Mouse (Mus musculus) embryonic facial prominence, embryonic 15.5 days (tissue): ENCODE measurements around the gene Pex16. TPM values are rescaled to one million over a fixed set of nuclear protein-coding genes. Genes with fewer than 3 reads are reported as not detected.

Experiments used
- ATAC-seq: fragments of 200-750 bp; cut with Nextera tagmentation; 2 replicates; pipeline ENCODE4 v1.8.0; 2017; ENCODE audit warnings: low read depth, moderate TSS enrichment; ENCODE audit not compliant: insufficient number of reproducible peaks, low FRiP score, low TSS enrichment
- H3K27ac ChIP-seq: fragments of 300-500 bp; sonication (generic); replicated peaks from 2 replicates; pipeline ENCODE4 v1.5.1; 2015; ENCODE audit warnings: mild to moderate bottlenecking, inconsistent platforms
- H3K27me3 ChIP-seq: fragments of 300-500 bp; sonication (generic); 2 replicates; pipeline ENCODE4 v1.6.1; 2015; ENCODE audit warnings: inconsistent platforms
- H3K36me3 ChIP-seq: fragments of 300-500 bp; sonication (generic); 2 replicates; pipeline ENCODE4 v1.6.1; 2015; ENCODE audit warnings: mild to moderate bottlenecking, inconsistent platforms
- H3K4me1 ChIP-seq: fragments of 300-500 bp; sonication (generic); 2 replicates; pipeline ENCODE4 v1.6.1; 2015; ENCODE audit warnings: inconsistent platforms
- H3K4me2 ChIP-seq: fragments of 300-500 bp; sonication (generic); replicated peaks from 2 replicates; pipeline ENCODE4 v1.6.1; 2015; ENCODE audit warnings: mild to moderate bottlenecking, inconsistent platforms
- H3K4me3 ChIP-seq: fragments of 300-500 bp; sonication (generic); replicated peaks from 2 replicates; pipeline ENCODE4 v1.5.1; 2015; ENCODE audit warnings: mild to moderate bottlenecking, inconsistent platforms
- H3K9ac ChIP-seq: fragments of 300-500 bp; sonication (generic); 2 replicates; pipeline ENCODE4 v1.6.1; 2015; ENCODE audit warnings: inconsistent platforms
- H3K9me3 ChIP-seq: fragments of 300-500 bp; sonication (generic); replicated peaks from 2 replicates; pipeline ENCODE4 v1.6.1; 2016; ENCODE audit warnings: inconsistent platforms
- WGBS: fragments of 180-500 bp; shearing (Covaris S2); methylation state at CpG from one replicate; pipeline ENCODE4 v1.1.7; 2015; 5-methylcytosine and 5-hydroxymethylcytosine counted together
- polyA plus RNA-seq: library from polyadenylated mRNA; unstranded; fragments of >200 nt; fragmentation: Nextera tagmentation; extraction: Ambion mirVana; gene quantifications from 2 replicates; pipeline ENCODE4 v1.2.1, GENCODE M21; 2015

The Pex16 gene
- polyA plus RNA-seq, 1 experiment from 2014 or later: 27.8 TPM

DNA sequence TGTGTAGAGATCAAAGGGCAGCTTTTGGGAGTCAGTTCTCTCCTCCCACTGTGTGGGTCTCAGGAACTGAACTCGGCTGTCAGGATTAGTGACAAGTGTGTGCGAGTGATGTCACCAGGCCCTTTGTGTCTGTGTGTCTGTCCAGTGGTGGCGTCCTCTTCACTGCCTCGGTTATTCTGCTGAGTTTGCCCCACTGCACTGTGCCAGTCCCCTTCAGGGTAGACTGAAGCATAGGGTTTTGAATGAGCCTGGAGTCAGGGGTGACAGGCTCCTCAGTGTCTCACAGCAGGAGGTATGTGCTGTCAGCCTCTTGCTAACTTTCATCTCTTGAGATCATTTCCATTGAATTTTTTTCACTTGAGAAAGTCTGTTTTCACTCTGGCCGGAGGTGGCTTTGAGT, 21.1 kb upstream of the Pex16 start:
- H3K27me3 ChIP-seq: no peaks in the 10 kb centered on the region
- no peak overlapping the region for H3K4me3 ChIP-seq
- no peak for ATAC-seq
- 59% methylated on average over 5 of the region's 5 CpGs for WGBS
- H3K36me3 ChIP-seq: peaks cover 74% of the 10 kb centered on the region
- no peak overlapping the region for H3K9ac ChIP-seq
- H3K27ac ChIP-seq: no peak overlapping the region
- no peaks in the 10 kb centered on the region for H3K4me1 ChIP-seq
- H3K9me3 ChIP-seq: no peaks in the 10 kb centered on the region
- no peak overlapping the region for H3K4me2 ChIP-seq

GRCm38 (mm10) chr2:92354224-92354623, 20.3 kb upstream of the Pex16 start:
- 64% methylated on average over 6 of the region's 6 CpGs for WGBS

DNA sequence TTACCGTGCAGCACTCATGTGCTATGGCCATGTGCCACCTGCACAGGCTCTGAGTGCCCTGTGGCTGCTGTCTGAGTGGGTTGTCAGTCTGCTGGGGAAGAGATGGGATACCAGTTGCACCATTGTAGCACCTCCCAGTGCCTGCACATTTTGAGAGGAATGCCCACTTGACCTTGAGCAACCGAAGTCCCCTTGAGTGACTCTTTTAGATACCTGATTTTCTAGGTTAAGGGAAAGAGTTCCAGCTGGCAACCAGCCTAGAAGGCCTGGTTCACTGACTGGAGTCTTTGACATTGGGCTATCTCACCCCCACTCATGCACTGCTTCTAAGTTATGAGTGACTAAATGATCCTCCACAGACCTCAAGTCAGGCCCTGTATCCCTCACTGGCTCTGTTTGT, 15.2 kb upstream of the Pex16 start:
- Histone ChIP-seq H3K9me3 (no peaks in the 10 kb centered on the region), H3K4me1 (peaks cover 17% of the 10 kb centered on the region; the same call in 1 of the 2 replicates), H3K36me3 (peaks cover 71% of the 10 kb centered on the region), H3K4me3 (no peak overlapping the region), H3K27ac (no peak overlapping the region), H3K27me3 (no peaks in the 10 kb centered on the region), H3K4me2 (no peak overlapping the region), H3K9ac (no peak overlapping the region)
- 84% methylated on average over 2 of the region's 2 CpGs for WGBS
- ATAC-seq: no peak

More at GRCm38 (mm10) chr2:92354224-92354623, 20.3 kb upstream of the Pex16 start:
- Histone ChIP-seq H3K36me3 (peaks cover 75% of the 10 kb centered on the region), H3K9ac (no peak overlapping the region), H3K9me3 (no peaks in the 10 kb centered on the region), H3K4me2 (no peak overlapping the region), H3K4me1 (no peaks in the 10 kb centered on the region), H3K27ac (no peak overlapping the region), H3K27me3 (no peaks in the 10 kb centered on the region), H3K4me3 (no peak overlapping the region)
- ATAC-seq: no peak

GRCm38 (mm10) chr2:92360186-92360823, 14.2 kb upstream of the Pex16 start:
- no peak for ATAC-seq
- 65% methylated on average over 25 of the region's 25 CpGs for WGBS
- Histone ChIP-seq H3K27me3 (no peaks in the 10 kb centered on the region), H3K4me2 (no peak overlapping the region), H3K4me1 (peaks cover 17% of the 10 kb centered on the region; the same call in 1 of the 2 replicates), H3K9ac (no peak overlapping the region), H3K4me3 (no peak overlapping the region), H3K9me3 (no peaks in the 10 kb centered on the region), H3K27ac (no peak overlapping the region), H3K36me3 (peaks cover 77% of the 10 kb centered on the region)

DNA sequence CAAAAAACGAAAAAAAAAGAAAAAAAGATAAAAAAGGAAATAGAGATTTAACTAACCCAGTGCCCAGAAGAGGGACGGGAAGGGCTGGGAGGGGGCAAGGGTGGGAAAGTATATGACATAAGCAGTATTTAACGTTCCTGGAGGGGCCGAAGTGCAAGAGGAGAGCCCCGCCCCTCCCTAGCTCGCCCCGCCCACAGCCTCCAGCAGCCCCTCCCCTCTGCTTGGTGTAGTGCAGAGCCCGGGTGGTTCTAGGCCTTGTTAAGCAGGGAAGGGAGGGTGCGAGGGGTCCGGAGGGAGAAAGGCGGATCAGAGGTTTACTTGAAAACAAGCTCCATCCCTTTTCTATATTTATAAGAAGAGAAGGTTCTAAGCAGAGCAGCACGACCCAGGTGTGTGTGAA, 13.6 kb upstream of the Pex16 start:
- ATAC-seq: no peak
- H3K36me3 ChIP-seq: peaks cover 75% of the 10 kb centered on the region
- 23% methylated on average over 12 of the region's 12 CpGs for WGBS

GRCm38 (mm10) chr2:92361795-92362194, 12.7 kb upstream of the Pex16 start:
- H3K9ac ChIP-seq: no peak overlapping the region
- H3K4me3 ChIP-seq: no peak overlapping the region
- peaks cover 70% of the 10 kb centered on the region for H3K36me3 ChIP-seq
- no peaks in the 10 kb centered on the region for H3K9me3 ChIP-seq
- H3K27me3 ChIP-seq: no peaks in the 10 kb centered on the region
- H3K4me2 ChIP-seq: no peak overlapping the region
- peaks cover 17% of the 10 kb centered on the region; the same call in 1 of the 2 replicates for H3K4me1 ChIP-seq
- 70% methylated on average over 8 of the region's 8 CpGs for WGBS
- no peak for ATAC-seq
- peak overlapping the region; percentile 61 for H3K27ac ChIP-seq

More for the DNA sequence above, 13.6 kb upstream of the Pex16 start:
- no peak overlapping the region for H3K4me2 ChIP-seq
- no peak overlapping the region for H3K4me3 ChIP-seq
- no peaks in the 10 kb centered on the region for H3K9me3 ChIP-seq
- H3K4me1 ChIP-seq: peaks cover 17% of the 10 kb centered on the region; the same call in 1 of the 2 replicates
- no peaks in the 10 kb centered on the region for H3K27me3 ChIP-seq
- H3K27ac ChIP-seq: no peak overlapping the region
- no peak overlapping the region for H3K9ac ChIP-seq

GRCm38 (mm10) chr2:92362571-92363228, 11.8 kb upstream of the Pex16 start:
- no peak overlapping the region for H3K4me3 ChIP-seq
- H3K36me3 ChIP-seq: peaks cover 62% of the 10 kb centered on the region
- no peak overlapping the region for H3K4me2 ChIP-seq
- H3K9me3 ChIP-seq: no peaks in the 10 kb centered on the region
- H3K27me3 ChIP-seq: no peaks in the 10 kb centered on the region
- 87% methylated on average over 6 of the region's 6 CpGs for WGBS
- no peak for ATAC-seq
- H3K4me1 ChIP-seq: peaks cover 17% of the 10 kb centered on the region; the same call in 1 of the 2 replicates
- H3K9ac ChIP-seq: no peak overlapping the region
- H3K27ac ChIP-seq: peak overlapping the region; percentile 61

DNA sequence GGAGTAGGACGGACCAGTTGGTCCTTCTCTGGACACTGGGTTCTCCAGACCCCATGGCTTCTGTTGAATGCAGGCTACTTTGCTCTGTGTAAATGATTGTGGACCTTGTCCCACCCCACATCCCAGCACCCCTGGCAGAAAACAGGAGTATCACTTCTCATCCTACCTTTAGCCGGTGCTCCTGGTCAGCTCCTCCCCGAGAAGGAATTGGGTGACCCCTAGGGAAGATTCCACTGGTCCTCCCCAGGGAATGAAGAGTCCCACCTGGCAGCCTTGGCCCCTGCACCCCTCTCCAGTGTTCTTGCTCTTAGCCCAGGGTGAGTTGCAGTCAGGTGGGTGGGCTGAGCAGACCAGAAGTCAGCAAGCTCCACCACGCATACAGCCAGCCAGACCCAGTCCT, 10.4 kb upstream of the Pex16 start:
- no peak for ATAC-seq
- WGBS: 86% methylated on average over 4 of the region's 4 CpGs
- H3K9me3 ChIP-seq: no peaks in the 10 kb centered on the region

GRCm38 (mm10) chr2:92365568-92365967, 8.9 kb upstream of the Pex16 start:
- Histone ChIP-seq H3K36me3 (peaks cover 35% of the 10 kb centered on the region), H3K9ac (no peak overlapping the region), H3K27me3 (peaks cover 14% of the 10 kb centered on the region), H3K9me3 (no peaks in the 10 kb centered on the region), H3K4me2 (no peak overlapping the region), H3K4me3 (no peak overlapping the region), H3K27ac (no peak overlapping the region), H3K4me1 (peaks cover 21% of the 10 kb centered on the region)
- ATAC-seq: no peak
- 92% methylated on average over 10 of the region's 10 CpGs for WGBS

More for the DNA sequence above, 10.4 kb upstream of the Pex16 start:
- H3K27me3 ChIP-seq: peaks cover 2% of the 10 kb centered on the region
- H3K36me3 ChIP-seq: peaks cover 48% of the 10 kb centered on the region
- no peak overlapping the region for H3K4me3 ChIP-seq
- no peak overlapping the region for H3K9ac ChIP-seq
- no peak overlapping the region for H3K4me2 ChIP-seq
- H3K4me1 ChIP-seq: peaks cover 17% of the 10 kb centered on the region; the same call in 1 of the 2 replicates
- no peak overlapping the region for H3K27ac ChIP-seq

GRCm38 (mm10) chr2:92367383-92368029, 7.0 kb upstream of the Pex16 start:
- H3K9ac ChIP-seq: no peak overlapping the region
- WGBS: 38% methylated on average over 20 of the region's 20 CpGs

DNA sequence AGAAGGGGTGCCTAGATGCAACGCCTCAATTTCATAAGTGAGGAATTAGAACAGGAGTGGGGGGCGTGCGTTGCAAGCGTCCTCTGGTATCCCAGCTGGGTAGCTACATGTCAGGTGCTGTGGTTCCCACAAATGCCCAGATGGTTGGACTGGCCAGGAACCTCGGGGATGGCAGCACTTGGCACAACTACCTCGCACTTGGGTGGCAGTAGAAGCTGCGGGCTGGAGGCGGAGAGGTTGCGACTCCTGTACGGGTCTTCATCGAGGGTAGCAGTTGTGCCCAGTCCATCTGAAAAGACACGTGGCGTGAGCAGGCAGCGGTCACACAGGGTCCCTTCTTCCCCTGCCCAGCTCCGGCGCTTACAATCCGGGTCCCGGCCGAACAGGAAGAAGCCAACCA, 4.1 kb upstream of the Pex16 start:
- Histone ChIP-seq H3K36me3 (no peaks in the 10 kb centered on the region), H3K9me3 (no peaks in the 10 kb centered on the region), H3K9ac (peak overlapping the region; percentile 50), H3K4me2 (peak overlapping the region; percentile 78), H3K27me3 (peaks cover 30% of the 10 kb centered on the region), H3K27ac (0 out of 2 replicates have a peak overlapping the region, but pooled peaks have one; percentile 96), H3K4me1 (peaks cover 40% of the 10 kb centered on the region), H3K4me3 (peak overlapping the region; percentile 48)
- no peak for ATAC-seq
- WGBS: 9% methylated on average over 15 of the region's 19 CpGs

More at GRCm38 (mm10) chr2:92367383-92368029, 7.0 kb upstream of the Pex16 start:
- ATAC-seq: no peak
- Histone ChIP-seq H3K4me2 (no peak overlapping the region), H3K4me3 (no peak overlapping the region), H3K9me3 (no peaks in the 10 kb centered on the region), H3K4me1 (peaks cover 31% of the 10 kb centered on the region), H3K27ac (no peak overlapping the region), H3K27me3 (peaks cover 30% of the 10 kb centered on the region), H3K36me3 (peaks cover 25% of the 10 kb centered on the region)
